Mouse (Mus musculus) brain, embryonic 14.5 days (tissue): Measurements from ENCODE around the gene Dmrtb1. TPM values are rescaled to one million over a fixed set of nuclear protein-coding genes. Genes with fewer than 3 reads are reported as not detected.

Experiments
- DNase-seq: peaks from one replicate; pipeline ENCODE4 v3.0.0-alpha.2; 2011; ENCODE audit warnings: low read depth
- CTCF ChIP-seq: fragments of 200-500 bp; IDR thresholded peaks from 2 replicates; pipeline ENCODE4 v1.5.1; 2012; ENCODE audit warnings: inconsistent platforms, mild to moderate bottlenecking, moderate library complexity, borderline replicate concordance; ENCODE audit not compliant: insufficient read depth, insufficient read length; ENCODE audit errors: extremely low read depth
- POLR2A ChIP-seq: fragments of 200-500 bp; IDR thresholded peaks from 2 replicates; pipeline ENCODE4 v1.6.1; 2012; ENCODE audit warnings: mild to moderate bottlenecking, inconsistent platforms, borderline replicate concordance; ENCODE audit not compliant: poor library complexity, insufficient read depth, insufficient read length, severe bottlenecking; ENCODE audit errors: extremely low read depth
- polyA plus RNA-seq: library from polyadenylated mRNA; depleted of rRNA; stranded (reverse); fragments of >200 nt; gene quantifications from 2 replicates; pipeline ENCODE4 v1.2.3, GENCODE M21; 2012; rRNA removed

The Dmrtb1 gene
- polyA plus RNA-seq, 1 experiment, result 61.0 TPM

- DNase-seq, result no peak
Observed at GRCm38 (mm10) chr4:107637670-107638069, 46.4 kb downstream of the Dmrtb1 start.

GRCm38 (mm10) chr4:107636099-107636498 is 47.9 kb downstream of the Dmrtb1 start:
- DNase-seq, result no peak
- TF ChIP-seq POLR2A, result no peak
- no peak for TF ChIP-seq CTCF

More at GRCm38 (mm10) chr4:107637670-107638069, 46.4 kb downstream of the Dmrtb1 start:
- peak; percentile 50; the same call in 1 of the 2 replicates for TF ChIP-seq CTCF
- TF ChIP-seq POLR2A, result no peak

DNA sequence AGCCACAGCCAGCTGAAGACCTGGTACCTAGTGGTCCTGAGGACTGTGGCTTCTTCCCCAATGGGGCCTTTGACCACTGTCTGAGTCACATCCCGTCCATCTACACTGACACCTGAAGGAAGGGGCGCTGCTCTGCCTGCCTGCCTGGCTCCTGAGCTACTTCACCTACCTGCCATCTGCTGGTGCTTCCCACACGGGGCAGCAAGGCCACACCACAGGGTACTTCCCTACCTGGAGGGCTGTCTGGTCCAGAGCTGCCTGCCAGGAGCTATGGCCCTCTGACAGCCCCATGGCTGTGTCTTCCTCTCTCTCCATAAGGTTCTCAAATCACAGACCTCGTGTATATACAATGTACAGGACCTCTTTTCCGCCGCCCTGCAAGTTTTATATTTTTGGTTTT is 49.4 kb downstream of the Dmrtb1 start:
- DNase-seq, result no peak
- TF ChIP-seq CTCF (no peak), POLR2A (no peak)

DNA sequence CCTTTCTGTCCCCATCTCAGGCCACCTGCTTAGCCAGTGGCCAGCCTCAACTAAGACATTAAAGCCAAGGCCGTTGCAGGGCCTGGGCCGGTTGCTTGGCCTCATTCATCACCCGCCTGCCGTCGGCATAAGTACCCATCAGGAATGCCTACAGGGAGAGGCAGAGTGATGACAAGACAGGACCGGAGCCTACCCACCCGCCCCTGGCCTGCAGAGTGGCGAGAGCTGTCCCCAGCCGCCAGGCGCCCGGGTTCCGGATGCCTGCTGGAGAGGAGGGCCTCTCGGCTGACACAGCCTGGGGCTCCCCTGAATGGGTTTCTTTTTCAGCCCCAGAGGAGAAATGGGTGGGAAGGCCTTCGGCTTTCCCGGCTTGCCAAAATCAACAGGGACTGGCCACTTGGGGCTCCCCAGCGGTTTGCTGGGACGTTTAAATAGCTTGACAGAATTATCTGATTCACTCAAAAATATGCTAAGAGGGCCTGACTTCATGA is 55.1 kb downstream of the Dmrtb1 start:
- TF ChIP-seq CTCF, result no peak
- no peak for TF ChIP-seq POLR2A
- no peak for DNase-seq

- TF ChIP-seq POLR2A (no peak), CTCF (no peak)
- DNase-seq, result no peak
Observed at GRCm38 (mm10) chr4:107628226-107628625, 55.8 kb downstream of the Dmrtb1 start.

Other genes with a start within 250 kb of the Dmrtb1 start
- gene Glis1, start 249.6 kb downstream of the Dmrtb1 start, polyA plus RNA-seq, result 1.3 and 1.4 TPM in 2 replicates
- 129 and 146 TPM in 2 replicates for gene Lrp8, start 118.0 kb upstream of the Dmrtb1 start, polyA plus RNA-seq
- gene Magoh, start 195.5 kb upstream of the Dmrtb1 start, polyA plus RNA-seq, result 106 and 129 TPM in 2 replicates
- 91.0 and 114 TPM in 2 replicates for gene 0610037L13Rik, start 205.6 kb upstream of the Dmrtb1 start, polyA plus RNA-seq
- gene Cpt2, start 239.4 kb upstream of the Dmrtb1 start, polyA plus RNA-seq, result 14.1 and 15.6 TPM in 2 replicates